Mouse (Mus musculus) hematopoietic stem cell, adult 5-6 weeks (primary cell): ENCODE results near the gene Bud31. TPM values are rescaled to one million over a fixed set of nuclear protein-coding genes. Genes with fewer than 3 reads are reported as not detected.
"Not testable (repeated sequence)": the region's sequence is repeated elsewhere in the genome, so short reads cannot be mapped to it uniquely, and the experiment has no call there.

Source experiments
- ATAC-seq, 2 experiments: fragments of 125-278 bp in 1 of 2; replicated peaks in 1 of 2; 2 replicates each; pipeline ENCODE4 v1.8.0; 2016 to 2017; ENCODE audit warnings: inconsistent platforms in 2 of 2, mild to moderate bottlenecking in 2 of 2, moderate number of reproducible peaks in 2 of 2, low read depth in 1 of 2, moderate TSS enrichment in 1 of 2; ENCODE audit not compliant: low FRiP score in 2 of 2, poor library complexity in 2 of 2, severe bottlenecking in 2 of 2, insufficient read depth in 1 of 2, low TSS enrichment in 1 of 2
- total RNA-seq: library from RNA; stranded (forward); fragments of 172-1452, 232-1000 nt; gene quantifications from 2 replicates; pipeline ENCODE4 v1.2.3, GENCODE M21; 2017

Gene Bud31
- total RNA-seq = 236 and 293 TPM in 2 replicates

- peak; percentile 88 to 90 for ATAC-seq
Measured at GRCm38 (mm10) chr5:145139571-145140519, at the start of gene Bud31, which contains the start of gene Pdap1. Gene Bud31 (plus strand): TSS chr5:145140362. Gene Pdap1 (minus strand): TSS chr5:145140238.

DNA sequence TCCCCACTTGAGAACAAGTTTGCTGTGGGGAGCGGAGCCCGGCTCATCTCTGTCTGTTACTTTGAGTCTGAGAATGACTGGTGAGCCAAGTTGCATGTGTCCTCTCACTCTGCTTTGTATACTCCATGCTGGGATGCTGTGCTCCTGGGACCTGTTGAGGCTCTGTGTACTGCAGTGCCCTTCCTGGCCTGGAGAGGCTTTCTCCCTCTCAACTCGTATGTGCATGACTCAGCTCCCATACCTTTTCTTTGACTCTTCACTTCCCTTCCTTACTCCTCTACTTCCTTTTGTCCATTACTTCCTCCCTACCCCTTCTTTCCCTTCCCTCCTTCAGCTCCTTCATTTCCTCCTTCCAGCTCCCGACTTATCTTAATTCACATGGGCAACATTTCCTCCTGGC lies 44.0 kb upstream of the Bud31 start:
- ATAC-seq = no peak

- peak; percentile 43 to 64 for ATAC-seq
Measured at GRCm38 (mm10) chr5:145098340-145098821, 41.8 kb upstream of the Bud31 start.

DNA sequence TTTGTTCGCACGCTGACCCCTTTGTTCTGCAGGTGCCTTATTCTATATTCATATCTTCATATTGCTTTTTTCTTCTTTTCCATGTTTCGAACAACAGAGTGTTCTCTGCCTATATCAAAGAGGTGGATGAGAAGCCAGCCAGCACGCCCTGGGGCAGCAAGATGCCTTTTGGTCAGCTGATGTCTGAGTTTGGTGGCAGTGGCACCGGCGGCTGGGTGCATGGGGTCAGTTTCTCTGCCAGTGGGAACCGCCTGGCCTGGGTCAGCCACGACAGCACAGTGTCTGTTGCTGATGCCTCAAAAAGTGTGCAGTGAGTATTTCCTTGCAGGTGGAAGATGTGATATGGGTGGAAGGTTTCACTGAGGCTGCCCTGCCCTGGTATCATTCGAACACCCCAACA lies 39.2 kb upstream of the Bud31 start:
- no peak for ATAC-seq

DNA sequence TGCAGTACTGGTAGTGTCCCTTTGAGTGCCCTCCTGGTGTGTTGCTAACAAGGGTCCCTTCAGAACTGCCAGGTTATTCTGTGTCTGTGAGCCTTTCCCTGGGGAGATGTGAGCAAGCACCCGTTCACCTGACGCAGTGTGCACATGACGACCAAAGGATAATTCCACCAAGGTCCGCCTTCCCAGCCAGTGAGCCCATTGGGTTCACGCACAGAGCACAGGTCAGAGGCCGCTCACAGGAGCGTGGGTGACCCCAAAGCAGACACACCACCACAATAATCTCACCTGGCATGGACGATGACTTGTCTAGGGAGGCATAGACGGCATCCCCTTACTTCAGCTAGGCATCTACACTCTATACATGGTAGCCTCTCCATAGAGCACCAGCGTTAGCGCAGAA lies 38.7 kb upstream of the Bud31 start:
- not testable (repeated sequence) for ATAC-seq

DNA sequence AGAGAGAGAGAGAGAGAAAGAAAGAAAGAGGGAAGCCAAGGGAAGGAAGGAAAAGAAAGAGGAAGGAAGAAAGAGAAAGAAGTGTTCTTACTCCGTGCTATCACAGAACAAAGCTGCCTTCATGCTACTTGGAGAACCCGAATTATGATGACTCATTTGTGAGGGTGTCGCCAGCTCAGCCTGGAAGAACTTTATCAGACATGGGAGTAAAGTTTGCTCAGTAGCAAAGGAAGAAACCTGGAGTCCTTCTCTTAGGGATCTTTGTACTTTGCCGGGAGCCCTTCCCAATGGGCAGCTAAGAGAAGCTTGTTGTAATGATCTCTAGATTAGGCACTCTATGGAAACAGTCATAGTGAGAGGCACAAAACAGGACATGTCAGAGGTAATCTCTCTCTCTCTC lies 37.5 kb upstream of the Bud31 start:
- no peak for ATAC-seq

DNA sequence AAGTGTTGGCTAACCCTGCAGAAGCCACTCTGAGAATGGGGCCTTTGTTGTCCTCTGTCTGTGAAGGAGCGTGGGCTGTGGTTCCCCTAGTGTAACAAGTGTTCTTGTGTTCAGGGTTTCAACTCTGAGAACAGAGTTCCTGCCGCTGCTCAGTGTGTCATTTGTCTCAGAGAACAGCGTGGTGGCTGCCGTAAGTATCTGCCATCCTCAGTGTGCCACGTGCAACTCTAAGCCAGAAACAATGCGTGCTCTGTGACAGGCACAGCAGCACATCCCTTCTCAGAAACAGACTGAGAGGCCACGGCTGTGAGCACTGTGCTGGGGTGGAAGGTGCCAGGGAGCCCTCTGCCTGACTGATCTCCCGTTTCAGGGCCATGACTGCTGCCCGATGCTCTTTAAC lies 35.8 kb upstream of the Bud31 start:
- no peak for ATAC-seq

DNA sequence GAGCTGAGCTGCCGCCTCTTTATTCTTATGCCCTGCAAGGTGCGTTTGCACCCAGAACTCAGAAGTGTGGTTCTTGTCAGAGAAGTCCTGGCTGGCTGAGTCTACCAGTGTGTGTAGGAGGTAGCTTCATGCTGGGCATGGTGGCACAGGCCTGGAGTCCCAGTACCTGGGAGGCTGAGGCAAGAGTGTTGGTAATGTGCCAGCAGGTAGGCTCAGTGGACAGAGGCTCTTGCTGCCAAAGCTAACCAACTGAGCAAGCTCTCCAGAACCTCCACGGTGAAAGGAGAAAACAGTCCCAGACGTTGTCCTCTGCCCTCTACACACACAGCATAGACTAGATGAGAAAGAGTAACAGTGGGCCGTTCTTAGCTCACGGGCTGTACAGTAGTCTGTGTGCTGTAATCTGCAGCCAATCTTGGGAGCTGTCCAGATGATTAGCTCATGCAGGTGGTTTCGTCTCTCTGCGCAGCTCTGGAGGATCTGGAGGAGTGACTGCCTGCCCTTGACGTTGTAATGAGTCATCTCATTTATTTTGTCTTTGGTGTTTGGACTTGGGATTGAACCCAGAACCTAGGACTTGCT lies 34.4 kb upstream of the Bud31 start:
- no peak for ATAC-seq

DNA sequence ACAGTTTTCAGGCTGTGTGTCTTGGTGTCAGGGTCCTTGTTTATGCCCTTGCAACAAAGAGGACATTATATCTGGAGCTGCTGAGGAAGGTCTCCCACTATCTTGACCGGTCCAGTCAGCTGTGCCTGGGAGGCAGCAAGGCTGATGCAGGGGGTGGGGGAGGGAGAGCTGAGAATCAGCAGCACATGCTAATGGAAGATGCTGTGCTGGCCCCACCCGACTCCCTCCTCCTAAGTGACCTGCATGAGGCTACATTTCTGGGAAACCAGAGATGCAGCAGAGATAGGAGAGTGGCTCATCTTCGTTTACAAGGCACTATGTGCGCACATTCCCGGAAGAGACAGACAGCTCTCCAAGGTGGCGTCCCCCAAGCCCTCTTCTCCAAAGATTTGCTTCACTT lies 29.8 kb upstream of the Bud31 start:
- no peak for ATAC-seq

GRCm38 (mm10) chr5:145112566-145112965 lies 27.6 kb upstream of the Bud31 start:
- ATAC-seq = no peak

DNA sequence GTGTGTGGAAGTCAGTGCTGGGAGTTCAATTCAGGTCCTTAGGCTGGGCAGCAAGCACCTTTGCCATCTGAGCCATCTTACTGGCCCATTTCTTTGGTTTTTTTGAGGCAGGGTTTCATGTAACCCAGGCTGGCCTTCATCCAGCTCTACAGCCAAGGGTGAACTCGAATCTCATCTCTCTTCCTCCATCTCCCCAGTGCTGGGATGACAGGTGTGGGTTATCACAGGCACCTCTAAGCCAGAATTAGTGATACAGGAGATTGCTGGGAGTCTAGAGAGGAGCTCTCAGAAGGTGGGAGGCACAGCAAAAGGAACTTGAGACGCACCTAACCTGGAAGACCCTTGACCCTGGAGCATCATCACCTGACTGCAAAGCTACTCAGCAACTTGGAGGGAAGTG lies 26.7 kb upstream of the Bud31 start:
- ATAC-seq = no peak

DNA sequence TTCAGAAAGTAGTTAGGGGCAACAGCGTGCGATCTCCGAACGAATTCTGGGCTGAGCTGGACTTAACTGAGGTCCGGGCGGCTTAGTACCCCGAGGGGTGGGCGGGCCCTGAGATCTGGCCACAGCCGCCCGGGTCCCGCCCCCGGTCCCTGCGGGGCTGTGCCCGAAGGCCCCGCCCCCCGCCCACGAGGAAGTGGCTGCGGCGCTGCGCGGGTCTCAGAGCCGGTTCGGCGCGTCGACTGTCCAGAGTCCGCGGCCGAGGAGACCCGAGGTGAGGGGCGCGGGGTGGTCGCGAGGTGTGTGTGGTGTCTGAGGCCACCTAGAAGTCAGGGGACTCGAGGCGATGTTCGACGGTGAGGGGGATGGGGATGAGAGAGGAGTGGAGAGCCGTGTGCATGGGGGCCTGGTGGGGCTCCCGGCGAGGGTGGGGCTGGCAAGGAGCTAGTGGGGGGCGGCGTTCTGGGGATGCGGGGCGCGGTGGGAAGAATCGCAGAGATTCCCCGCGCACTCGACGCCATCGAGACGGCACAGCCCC lies 26.0 kb upstream of the Bud31 start, which contains the start of gene Arpc1b:
Gene Arpc1b (plus strand): TSS at position 145 of the 535 bp plus-strand sequence.
- ATAC-seq = peak; percentile 34 to 50

GRCm38 (mm10) chr5:145114606-145115473 lies 25.3 kb upstream of the Bud31 start:
- peak; percentile 42 to 60 for ATAC-seq

GRCm38 (mm10) chr5:145115736-145116135 lies 24.4 kb upstream of the Bud31 start:
- ATAC-seq = no peak

GRCm38 (mm10) chr5:145116316-145116715 lies 23.8 kb upstream of the Bud31 start:
- peak; percentile 72 to 81 for ATAC-seq

DNA sequence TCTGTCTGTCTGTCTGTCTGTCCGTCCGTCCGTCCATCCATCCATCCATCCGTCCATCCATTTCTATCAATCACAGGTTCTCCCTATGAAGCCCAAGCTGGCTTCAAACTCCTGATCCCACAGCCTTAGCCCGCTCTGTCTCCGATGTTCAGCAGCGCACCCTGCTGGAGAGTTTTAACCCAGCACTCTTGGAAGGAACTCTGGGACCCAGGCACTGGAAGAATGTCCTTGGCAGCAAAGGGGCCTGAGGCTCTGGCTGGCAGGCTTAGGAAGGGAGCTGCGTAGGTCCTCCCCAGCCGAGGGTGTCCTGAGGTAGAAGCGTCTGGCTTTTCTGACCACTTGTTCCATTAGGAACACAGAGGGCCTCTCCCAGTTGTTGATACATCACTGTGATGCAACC lies 23.2 kb upstream of the Bud31 start:
- ATAC-seq = no peak

DNA sequence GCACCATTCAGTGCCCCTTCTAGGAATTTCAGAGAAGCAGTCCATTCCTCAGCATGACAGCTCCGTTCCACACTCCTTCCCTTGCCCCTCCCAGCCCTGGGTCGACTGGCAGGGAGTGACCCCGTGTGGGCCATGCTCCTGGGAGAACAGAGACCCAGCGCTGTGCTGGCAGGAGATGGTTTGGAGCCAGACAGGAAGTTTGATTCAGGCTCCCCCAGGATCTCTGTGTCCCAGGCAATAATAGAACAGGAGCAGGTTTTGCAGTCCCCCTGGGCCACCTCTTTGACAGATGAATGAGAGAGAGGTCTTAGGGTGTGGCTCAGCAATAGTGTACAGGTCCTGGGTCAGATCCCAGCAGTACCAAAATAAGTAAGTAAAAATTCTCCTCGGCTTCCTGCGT lies 22.2 kb upstream of the Bud31 start:
- no peak for ATAC-seq
